Mouse (Mus musculus) limb, embryonic 14.5 days (tissue): ENCODE data around the gene Cyp4x1. TPM values are rescaled to one million over a fixed set of nuclear protein-coding genes. Genes with fewer than 3 reads are reported as not detected.
A peak's percentile ranks its signal among the peaks of the same experiment; 100 is the strongest.

Experiments used
- ATAC-seq: fragments of 200-750 bp; cut with Nextera tagmentation; 2 replicates; pipeline ENCODE4 v1.8.0; 2017; ENCODE audit warnings: low read depth, moderate number of reproducible peaks, moderate TSS enrichment; ENCODE audit not compliant: low FRiP score
- DNase-seq: peaks from one replicate; pipeline ENCODE4 v3.0.0-alpha.2; 2015; ENCODE audit warnings: low spot score
- H3K27ac ChIP-seq: fragments of 300-500 bp; sonication (generic); replicated peaks from 2 replicates; pipeline ENCODE4 v1.5.1; 2014; ENCODE audit warnings: low read depth, mild to moderate bottlenecking, low read length, moderate library complexity, mixed read lengths
- H3K27me3 ChIP-seq: fragments of 300-500 bp; sonication (generic); 2 replicates; pipeline ENCODE4 v1.6.1; 2014; ENCODE audit warnings: low read length, mixed read lengths; ENCODE audit not compliant: control insufficient read depth, insufficient read depth
- H3K36me3 ChIP-seq: fragments of 300-500 bp; sonication (generic); 2 replicates; pipeline ENCODE4 v1.6.1; 2014; ENCODE audit warnings: mild to moderate bottlenecking, low read length, moderate library complexity, mixed read lengths; ENCODE audit not compliant: control insufficient read depth, insufficient read depth
- H3K4me1 ChIP-seq: fragments of 300-500 bp; sonication (generic); 2 replicates; pipeline ENCODE4 v1.6.1; 2014; ENCODE audit warnings: antibody characterized with exemption, low read length, mixed read lengths; ENCODE audit not compliant: control insufficient read depth, insufficient read depth
- H3K4me2 ChIP-seq: fragments of 300-500 bp; sonication (generic); replicated peaks from 2 replicates; pipeline ENCODE4 v1.6.1; 2014; ENCODE audit warnings: low read depth, mild to moderate bottlenecking, low read length, moderate library complexity; ENCODE audit not compliant: severe bottlenecking
- H3K4me3 ChIP-seq: fragments of 300-500 bp; sonication (generic); replicated peaks from 2 replicates; pipeline ENCODE4 v1.5.1; 2014; ENCODE audit warnings: low read length
- H3K9ac ChIP-seq: fragments of 300-500 bp; sonication (generic); 2 replicates; pipeline ENCODE4 v1.6.1; 2014; ENCODE audit warnings: mild to moderate bottlenecking, low read depth, low read length, moderate library complexity; ENCODE audit not compliant: severe bottlenecking
- H3K9me3 ChIP-seq: fragments of 300-500 bp; sonication (generic); 2 replicates; pipeline ENCODE4 v1.6.1; 2016; ENCODE audit warnings: low read length; ENCODE audit not compliant: control insufficient read depth
- POLR2A ChIP-seq: fragments of 200-500 bp; IDR thresholded peaks from 2 replicates; pipeline ENCODE4 v1.8.0; 2012; ENCODE audit warnings: inconsistent platforms, mild to moderate bottlenecking, moderate library complexity, borderline replicate concordance; ENCODE audit not compliant: insufficient read depth, insufficient read length; ENCODE audit errors: extremely low read depth
- WGBS: fragments of 180-500 bp; shearing (Covaris S2); extraction: QIAGEN DNeasy Blood & Tissue Kit; methylation state at CpG from one replicate; pipeline ENCODE4 v1.1.7; 2014; 5-methylcytosine and 5-hydroxymethylcytosine counted together
- polyA plus RNA-seq, 2 experiments: library from polyadenylated mRNA; depleted of rRNA in 1 of 2; stranded (reverse) in 1 of 2; unstranded in 1 of 2; fragments of >200 nt; fragmentation: Nextera tagmentation in 1 of 2; extraction: Ambion mirVana in 1 of 2; gene quantifications; 2 replicates each; pipeline versions ENCODE4 v1.2.1 to v1.2.3; 2012 to 2014

The Cyp4x1 gene
- polyA plus RNA-seq, 2 experiments, result 0.03 TPM; not detected in 1

DNA sequence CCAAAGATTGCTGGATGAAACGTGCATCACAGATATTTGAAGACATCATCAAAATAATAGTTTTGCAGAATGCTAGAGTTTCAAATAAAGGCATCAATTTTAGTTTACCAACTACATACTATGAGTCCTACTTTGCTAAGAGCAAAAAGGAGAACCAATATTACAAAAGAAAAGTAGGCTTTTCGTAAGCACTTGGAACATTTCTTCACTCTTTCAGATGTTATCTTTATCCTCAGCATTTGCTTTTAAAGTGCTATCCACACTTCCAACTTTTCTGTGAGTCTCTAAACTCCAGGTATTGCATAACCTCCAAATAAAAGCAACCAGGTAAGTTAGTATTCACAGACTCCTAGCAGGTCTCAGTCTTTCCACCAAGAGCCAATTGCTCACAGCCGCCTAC is 14.4 kb downstream of the Cyp4x1 start:
- Histone ChIP-seq H3K36me3 (no peaks in the 10 kb centered on the region), H3K9me3 (no peaks in the 10 kb centered on the region), H3K27ac (no peak overlapping the region), H3K9ac (no peak overlapping the region), H3K4me1 (no peaks in the 10 kb centered on the region), H3K27me3 (no peaks in the 10 kb centered on the region), H3K4me2 (no peak overlapping the region), H3K4me3 (no peak overlapping the region)
- TF ChIP-seq POLR2A, result no peak
- 84% methylated on average over 3 of the region's 3 CpGs for WGBS
- DNase-seq (no peak), ATAC-seq (no peak)

DNA sequence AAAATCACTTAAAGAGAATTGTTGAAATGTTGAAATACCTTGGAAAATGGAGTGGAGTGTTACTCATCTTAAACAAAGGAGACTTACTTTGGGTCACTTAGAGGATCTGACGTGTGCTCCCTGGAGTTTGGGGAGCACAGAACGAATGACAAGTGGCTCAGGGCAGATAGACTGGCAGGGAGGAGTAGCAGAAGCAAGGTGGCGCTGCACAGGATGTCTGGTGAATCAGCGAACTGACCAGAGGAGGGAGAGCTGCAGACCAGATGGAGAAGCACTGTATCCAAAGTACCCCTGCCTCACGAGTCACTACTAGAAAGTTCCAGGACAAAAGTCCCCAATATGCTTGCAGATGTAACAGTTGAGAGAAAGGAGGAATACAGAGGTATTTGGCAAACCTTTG is 20.8 kb downstream of the Cyp4x1 start:
- H3K9ac ChIP-seq, result no peak overlapping the region
- H3K4me1 ChIP-seq, result no peaks in the 10 kb centered on the region
- no peak overlapping the region for H3K4me3 ChIP-seq
- H3K36me3 ChIP-seq, result no peaks in the 10 kb centered on the region
- WGBS, result 30% methylated on average over 5 of the region's 5 CpGs
- no peak for TF ChIP-seq POLR2A
- H3K4me2 ChIP-seq, result no peak overlapping the region
- H3K9me3 ChIP-seq, result no peaks in the 10 kb centered on the region
- no peaks in the 10 kb centered on the region for H3K27me3 ChIP-seq
- ATAC-seq (no peak), DNase-seq (no peak)
- H3K27ac ChIP-seq, result no peak overlapping the region

DNA sequence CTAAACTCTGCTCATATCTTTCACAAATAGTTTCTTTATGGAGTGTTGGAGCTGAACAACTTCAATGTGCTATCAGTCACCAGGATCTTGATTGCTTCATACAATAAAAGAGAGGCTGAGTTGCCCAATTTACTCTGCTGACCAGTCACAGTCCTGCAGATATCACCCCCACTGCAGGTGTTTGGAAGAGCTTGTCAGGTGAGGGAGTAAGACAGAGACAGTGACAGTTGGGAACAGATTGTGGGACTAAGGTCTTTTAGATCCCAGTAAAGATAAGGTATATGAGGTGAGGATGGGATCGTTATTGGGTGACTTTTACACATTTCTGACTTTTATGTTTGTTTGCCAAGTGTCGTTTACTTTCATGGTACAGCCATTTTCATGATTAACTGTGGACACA is 22.9 kb downstream of the Cyp4x1 start:
- WGBS, result 66% methylated on average over 2 of the region's 2 CpGs
- no peak for TF ChIP-seq POLR2A
- no peaks in the 10 kb centered on the region for H3K36me3 ChIP-seq

DNA sequence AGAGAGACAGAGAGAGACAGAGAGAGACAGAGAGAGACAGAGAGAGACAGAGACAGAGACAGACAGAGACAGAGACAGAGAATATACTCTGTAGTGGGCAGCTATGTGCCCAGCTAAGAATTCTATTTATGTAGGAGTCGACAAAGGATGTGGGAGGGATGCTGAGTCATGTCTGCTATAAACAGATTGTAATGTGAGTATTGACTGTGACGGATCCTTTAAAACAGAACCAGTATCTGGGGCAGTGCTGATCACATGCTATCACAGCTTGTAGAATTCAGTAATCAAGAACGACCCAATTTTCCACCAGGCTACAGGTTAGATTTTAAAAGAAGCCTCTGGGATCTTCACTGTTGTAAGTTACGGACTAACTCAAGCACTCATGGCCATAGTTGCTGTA is 30.6 kb downstream of the Cyp4x1 start:
- 55% methylated on average over 4 of the region's 4 CpGs for WGBS
- Histone ChIP-seq H3K36me3 (no peaks in the 10 kb centered on the region), H3K27me3 (no peaks in the 10 kb centered on the region), H3K4me2 (no peak overlapping the region), H3K4me3 (no peak overlapping the region), H3K4me1 (no peaks in the 10 kb centered on the region), H3K27ac (no peak overlapping the region), H3K9ac (no peak overlapping the region), H3K9me3 (no peaks in the 10 kb centered on the region)
- DNase-seq (no peak), ATAC-seq (no peak)
- TF ChIP-seq POLR2A, result no peak

More for the DNA sequence above, 22.9 kb downstream of the Cyp4x1 start:
- Histone ChIP-seq H3K9ac (no peak overlapping the region), H3K4me1 (no peaks in the 10 kb centered on the region), H3K9me3 (no peaks in the 10 kb centered on the region), H3K27me3 (no peaks in the 10 kb centered on the region), H3K4me2 (no peak overlapping the region), H3K4me3 (no peak overlapping the region), H3K27ac (no peak overlapping the region)
- no peak for ATAC-seq
- DNase-seq, result no peak

DNA sequence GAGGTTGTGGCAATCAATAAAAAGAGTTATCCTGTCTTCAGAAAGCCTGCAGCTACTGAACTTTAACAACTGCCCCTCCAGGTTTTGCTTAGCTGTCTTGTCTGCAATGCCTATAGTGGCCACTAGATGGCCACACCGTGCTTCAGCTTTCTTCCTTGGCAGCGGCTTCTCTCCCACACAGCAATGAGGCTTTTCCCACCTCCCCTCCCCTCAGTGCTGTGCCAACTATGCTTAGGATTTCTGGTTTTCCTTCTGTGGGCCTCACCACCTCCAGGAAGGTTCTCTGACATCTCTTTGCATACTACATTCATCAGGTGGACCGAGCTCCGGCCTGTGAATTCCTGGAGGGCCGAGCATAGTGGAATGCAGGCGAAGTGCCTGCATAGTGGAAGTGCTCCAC is 32.4 kb downstream of the Cyp4x1 start:
- TF ChIP-seq POLR2A, result no peak; the same call in 1 of the 2 replicates
- H3K36me3 ChIP-seq, result no peaks in the 10 kb centered on the region
- H3K27ac ChIP-seq, result no peak overlapping the region
- DNase-seq, result peak; percentile 76
- H3K9me3 ChIP-seq, result no peaks in the 10 kb centered on the region
- no peak overlapping the region for H3K9ac ChIP-seq
- 36% methylated on average over 6 of the region's 6 CpGs for WGBS
- 0 out of 2 replicates have a peak, but pooled peaks cover 2% of the 10 kb centered on the region for H3K4me1 ChIP-seq
- no peak overlapping the region for H3K4me2 ChIP-seq
- no peak for ATAC-seq
- no peak overlapping the region for H3K4me3 ChIP-seq
- H3K27me3 ChIP-seq, result peaks cover 9% of the 10 kb centered on the region

DNA sequence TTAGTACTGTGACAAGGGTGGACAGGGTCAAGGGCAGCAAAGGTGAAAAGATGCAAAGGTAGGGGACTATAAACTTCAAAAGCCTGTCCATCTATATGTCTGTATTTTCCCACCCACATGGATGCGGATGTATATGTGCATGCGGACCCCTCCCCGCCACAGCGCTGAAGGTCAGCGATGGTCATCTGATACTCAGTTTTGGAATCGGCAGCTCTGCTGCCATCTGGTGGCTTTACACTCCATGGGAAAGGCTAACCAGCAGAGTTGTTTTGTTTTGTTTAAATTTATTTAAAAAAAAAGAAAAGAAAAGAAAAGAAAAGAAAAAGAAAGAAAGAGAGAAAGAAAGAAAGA is 37.0 kb downstream of the Cyp4x1 start:
- H3K4me3 ChIP-seq, result no peak overlapping the region
- peak overlapping the region; percentile 26; the same call in 1 of the 2 replicates for H3K4me2 ChIP-seq
- peaks cover 12% of the 10 kb centered on the region for H3K4me1 ChIP-seq
- H3K9me3 ChIP-seq, result no peaks in the 10 kb centered on the region
- peaks cover 31% of the 10 kb centered on the region for H3K27me3 ChIP-seq
- H3K36me3 ChIP-seq, result no peaks in the 10 kb centered on the region
- ATAC-seq (no peak), DNase-seq (no peak)
- WGBS, result under 1% methylated on average over 6 of the region's 6 CpGs
- no peak overlapping the region for H3K9ac ChIP-seq
- no peak overlapping the region for H3K27ac ChIP-seq
- TF ChIP-seq POLR2A, result no peak
